In the genomic region with DNA sequence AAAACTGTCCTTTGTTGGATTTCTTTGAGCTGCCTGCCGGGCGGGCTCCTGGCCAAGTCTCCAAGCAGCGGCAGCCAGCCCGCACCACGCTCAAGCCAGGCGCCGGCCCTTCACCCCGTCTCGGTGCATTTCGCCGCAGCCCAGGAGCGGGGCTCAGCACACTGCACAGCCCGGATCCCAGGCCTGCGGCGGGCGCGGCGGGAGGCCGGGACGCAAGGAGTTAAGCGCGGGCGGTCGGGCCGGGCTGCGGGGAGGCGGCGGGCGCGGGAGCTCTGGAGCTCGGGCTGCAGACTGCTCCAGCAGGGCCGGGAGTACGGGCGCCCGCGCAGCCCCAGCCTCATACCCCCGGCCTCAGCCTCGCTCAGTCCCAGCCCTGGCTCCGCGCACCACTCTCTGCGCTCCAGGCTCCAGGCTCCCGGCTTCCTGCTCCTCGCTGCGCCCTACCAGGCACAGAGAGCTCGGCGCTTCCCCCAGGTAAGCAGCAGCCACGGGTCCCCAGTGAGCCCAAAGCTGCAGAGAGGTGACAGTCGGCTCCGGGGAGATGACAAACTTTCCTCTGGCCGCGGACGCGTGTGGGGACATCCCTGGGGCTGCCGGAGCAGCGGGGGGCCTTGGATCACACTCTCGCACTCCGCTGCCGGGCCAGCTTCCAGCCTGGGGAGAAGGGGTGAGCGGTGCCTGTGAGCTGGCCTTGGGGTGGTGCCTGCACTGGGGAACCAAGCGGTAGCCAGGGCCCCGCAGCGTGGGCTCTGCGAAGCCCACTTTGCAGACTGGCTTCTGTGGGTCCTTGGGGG, we compare ENCODE assay signal across 9 mouse cellular contexts. TPM values are rescaled to one million over a fixed set of nuclear protein-coding genes. Genes with fewer than 3 reads are reported as not detected.
DNase-seq lines count a peak whose midpoint lies in the region; ATAC-seq and TF ChIP-seq lines count a peak whose summit lies in the region.
"Had no signal": no experiment of that assay in that cellular context is flagged by ENCODE, and none has a peak within 500 bp of the region (broad histone marks: within the 10 kb centered on the region; RNA-seq: fewer than 3 reads in every experiment).

No protein-coding gene starts in this region.

- peaks cover 23% of the 10 kb centered on the region for H3K4me1 ChIP-seq in kidney, embryonic 15.5 days
- peaks cover 16% of the 10 kb centered on the region for H3K4me1 ChIP-seq in forebrain, postnatal 0 days (ENCODE audit: insufficient read depth)
- peaks cover 6% of the 10 kb centered on the region; the same call in 1 of the 2 replicates for H3K4me1 ChIP-seq in intestine, embryonic 14.5 days (replicated peaks; ENCODE audit: control insufficient read depth, insufficient read depth, low read length)
- H3K4me1 ChIP-seq in liver, embryonic 11.5 days (replicated peaks; ENCODE audit: control insufficient read depth, insufficient read depth, low read length), result no peaks in the 10 kb centered on the region; the same call in 1 of the 2 replicates

- peak; percentile 77 for ATAC-seq in kidney, embryonic 15.5 days (replicated peaks; ENCODE audit: low FRiP score)
- peak; percentile 88 for ATAC-seq in forebrain, postnatal 0 days
- peak; percentile 86 for ATAC-seq in intestine, embryonic 14.5 days (replicated peaks; ENCODE audit: low FRiP score, low TSS enrichment, low read depth)
- no peak; the same call in 1 of the 2 replicates for ATAC-seq in liver, embryonic 11.5 days (replicated peaks; ENCODE audit: low FRiP score)

- peak overlapping the region; percentile 37 for H3K9ac ChIP-seq in kidney, embryonic 15.5 days
- peak overlapping the region; percentile 88 for H3K9ac ChIP-seq in forebrain, postnatal 0 days
- peak overlapping the region; percentile 49 for H3K9ac ChIP-seq in intestine, embryonic 14.5 days (ENCODE audit: low read length)
- H3K9ac ChIP-seq in liver, embryonic 11.5 days (ENCODE audit: low read depth, low read length), result no peak overlapping the region

- H3K36me3 ChIP-seq in kidney, embryonic 15.5 days, result no peaks in the 10 kb centered on the region
- no peaks in the 10 kb centered on the region for H3K36me3 ChIP-seq in forebrain, postnatal 0 days (ENCODE audit: insufficient read depth)
- no peaks in the 10 kb centered on the region for H3K36me3 ChIP-seq in intestine, embryonic 14.5 days (ENCODE audit: control insufficient read depth, insufficient read depth, low read length)
- no peaks in the 10 kb centered on the region for H3K36me3 ChIP-seq in liver, embryonic 11.5 days (ENCODE audit: control insufficient read depth, insufficient read depth, low read length)

- H3K27ac ChIP-seq in kidney, embryonic 15.5 days, result no peak overlapping the region
- peak overlapping the region; percentile 86 for H3K27ac ChIP-seq in forebrain, postnatal 0 days (ENCODE audit: low read depth, low read length)
- no peak overlapping the region; the same call in 1 of the 2 replicates for H3K27ac ChIP-seq in intestine, embryonic 14.5 days (ENCODE audit: low read depth)
- no peak overlapping the region for H3K27ac ChIP-seq in liver, embryonic 11.5 days (ENCODE audit: low read depth, low read length)

- no peak for TF ChIP-seq CTCF in forebrain, postnatal 0 days (IDR thresholded peaks at IDR 0.05; ENCODE audit: low read depth)

- no peaks in the 10 kb centered on the region for H3K9me3 ChIP-seq in kidney, embryonic 15.5 days (replicated peaks)
- H3K9me3 ChIP-seq in forebrain, postnatal 0 days (ENCODE audit: low read length), result no peaks in the 10 kb centered on the region
- H3K9me3 ChIP-seq in intestine, embryonic 14.5 days (ENCODE audit: control insufficient read depth, low read length), result no peaks in the 10 kb centered on the region
- H3K9me3 ChIP-seq in liver, embryonic 11.5 days (ENCODE audit: control insufficient read depth, low read length), result no peaks in the 10 kb centered on the region

- H3K4me3 ChIP-seq in kidney, embryonic 15.5 days (replicated peaks), result peak overlapping the region; percentile 47
- peak overlapping the region; percentile 66 for H3K4me3 ChIP-seq in forebrain, postnatal 0 days (ENCODE audit: low read depth, low read length)
- H3K4me3 ChIP-seq in intestine, embryonic 14.5 days (ENCODE audit: low read depth, low read length), result peak overlapping the region; percentile 51
- peak overlapping the region; percentile 29 for H3K4me3 ChIP-seq in liver, embryonic 11.5 days (ENCODE audit: low read depth, low read length)

- peak overlapping the region; percentile 78 for H3K4me2 ChIP-seq in kidney, embryonic 15.5 days
- peak overlapping the region; percentile 83 for H3K4me2 ChIP-seq in forebrain, postnatal 0 days (ENCODE audit: low read depth)
- H3K4me2 ChIP-seq in intestine, embryonic 14.5 days (ENCODE audit: low read length), result peak overlapping the region; percentile 74
- peak overlapping the region; percentile 60 for H3K4me2 ChIP-seq in liver, embryonic 11.5 days

- DNase-seq in kidney, adult 9 months, result no peak
- peak; percentile 78 to 88 for DNase-seq in cerebellum, adult 18-20 months
- DNase-seq in forebrain, postnatal 0 days, result peak; percentile 80
- peak; percentile 71 for DNase-seq in intestine, embryonic 14.5 days (ENCODE audit: low spot score)
- peak; percentile 49 for DNase-seq in liver, embryonic 11.5 days (ENCODE audit: low spot score)
- DNase-seq in ovary, postnatal 36 days (ENCODE audit: low spot score), result peak; percentile 32
- no peak for DNase-seq in spleen, postnatal 36 days (ENCODE audit: low spot score in 2 of 2)

- peaks cover 54% of the 10 kb centered on the region for H3K27me3 ChIP-seq in kidney, embryonic 15.5 days
- no peaks in the 10 kb centered on the region for H3K27me3 ChIP-seq in forebrain, postnatal 0 days (ENCODE audit: insufficient read depth, low read length)
- H3K27me3 ChIP-seq in intestine, embryonic 14.5 days (replicated peaks; ENCODE audit: control insufficient read depth, insufficient read depth, low read length), result peaks cover 20% of the 10 kb centered on the region
- peaks cover 39% of the 10 kb centered on the region for H3K27me3 ChIP-seq in liver, embryonic 11.5 days (replicated peaks; ENCODE audit: control insufficient read depth, insufficient read depth, low read length)

- WGBS in kidney, embryonic 15.5 days, result 1% methylated on average over 63 of the region's 63 CpGs
- WGBS in forebrain, postnatal 0 days, result 3% methylated on average over 50 of the region's 63 CpGs
- 2% methylated on average over 57 of the region's 63 CpGs for WGBS in intestine, embryonic 14.5 days
- WGBS in liver, embryonic 11.5 days, result 5% methylated on average over 59 of the region's 63 CpGs

RNA-seq across cellular contexts. Expression of gene Wscd2, which starts 0.5 kb away (rescaled TPM):
- polyA plus RNA-seq in kidney, embryonic 15.5 days (2015; fragmentation: Nextera tagmentation; extraction: Ambion mirVana), result 2.8 and 4.5 TPM in 2 replicates
- 24.4 and 25.1 TPM in 2 replicates for total RNA-seq in forebrain, postnatal 0 days (2014; rRNA removed)
- 8.1 and 10.2 TPM in 2 replicates for polyA plus RNA-seq in forebrain, postnatal 0 days (2015; fragmentation: Nextera tagmentation; extraction: Ambion mirVana)
- 6.0 and 6.6 TPM in 2 replicates for polyA plus RNA-seq in intestine, embryonic 14.5 days (2014; fragmentation: Nextera tagmentation; extraction: Ambion mirVana)
- polyA plus RNA-seq in liver, embryonic 11.5 days (2014; fragmentation: Nextera tagmentation; extraction: Ambion mirVana), result 0.29 and 0.45 TPM in 2 replicates
- total RNA-seq: MEL had no signal

Comparison
In these comparisons a context has a peak if more than half of its experiments do, and no peak if none do; other contexts are left out.
1. DNase-seq: peak in cerebellum, adult 18-20 months (2 of 2), forebrain, postnatal 0 days (single experiment), intestine, embryonic 14.5 days (single experiment), liver, embryonic 11.5 days (single experiment) and ovary, postnatal 36 days (single experiment); none in kidney, adult 9 months (single experiment) and spleen, postnatal 36 days (0 of 2).
2. Peak in every context shown above with its lines, with median percentiles within 50 percentile points of each other: H3K4me2 ChIP-seq and H3K4me3 ChIP-seq.